Mouse (Mus musculus): ENCODE data around the gene Rpf2. TPM values are rescaled to one million over a fixed set of nuclear protein-coding genes. Genes with fewer than 3 reads are reported as not detected.

Rpf2 gene
- total and polyA plus RNA-seq, 3 experiments = 6.0 to 178 (median 67.0) TPM

DNA sequence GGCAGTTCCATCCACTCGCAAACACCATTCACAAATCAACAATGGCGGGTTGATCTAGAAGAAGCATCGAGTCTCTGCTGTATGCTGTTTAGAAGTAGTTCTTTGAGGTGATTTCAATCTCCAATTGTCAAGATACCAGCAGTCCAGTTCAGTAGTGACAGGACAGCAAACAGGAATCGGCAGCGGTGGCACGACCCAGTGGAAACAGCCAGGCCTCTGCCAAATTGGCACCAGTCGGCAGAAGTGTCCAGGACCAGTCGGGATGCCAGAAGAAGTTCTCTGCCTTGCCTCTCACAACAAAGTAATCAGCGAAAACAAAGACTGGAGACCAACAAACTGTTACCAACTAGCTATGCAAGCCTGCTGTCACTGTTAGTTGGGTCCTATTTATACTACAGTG is 36.8 kb upstream of the Rpf2 start:
- ATAC-seq (ENCODE audit: extremely low read depth, insufficient number of reproducible peaks, low FRiP score, poor library complexity, severe bottlenecking) (no peak), DNase-seq (ENCODE audit: low spot score) (no peak)
- Histone ChIP-seq H3K9me3 (replicated peaks) (no peaks in the 10 kb centered on the region), H3K36me3 (replicated peaks) (peaks cover 35% of the 10 kb centered on the region), H3K4me3 (ENCODE audit: low read depth, low read length) (no peak overlapping the region), H3K4me1 (ENCODE audit: insufficient read depth, low read depth, low read length) (peaks cover 17% of the 10 kb centered on the region), H3K27me3 (ENCODE audit: insufficient read depth, low read length) (no peaks in the 10 kb centered on the region)
- TF ChIP-seq GATA2 (IDR thresholded peaks at IDR 0.05; ENCODE audit: borderline replicate concordance, low read depth, low read length) (no peak), GATA1 (IDR thresholded peaks at IDR 0.05; ENCODE audit: borderline replicate concordance, low read length) (no peak), CTCF (IDR thresholded peaks at IDR 0.05; ENCODE audit: low read depth, low read length) (no peak), TAL1 (conservative IDR thresholded peaks at IDR 0.05; ENCODE audit: low read depth, low read length) (no peak), POLR2AphosphoS5 (IDR thresholded peaks at IDR 0.05; ENCODE audit: insufficient replicate concordance, low read depth, low read length) (no peak)

GRCm38 (mm10) chr10:40281565-40281964 is 34.7 kb upstream of the Rpf2 start:
- Histone ChIP-seq H3K36me3 (replicated peaks) (peaks cover 28% of the 10 kb centered on the region), H3K4me1 (ENCODE audit: insufficient read depth, low read depth, low read length) (peaks cover 24% of the 10 kb centered on the region), H3K27me3 (ENCODE audit: insufficient read depth, low read length) (no peaks in the 10 kb centered on the region), H3K4me3 (ENCODE audit: low read depth, low read length) (no peak overlapping the region), H3K9me3 (replicated peaks) (no peaks in the 10 kb centered on the region)
- no peak for DNase-seq (ENCODE audit: low spot score)
- ATAC-seq (ENCODE audit: extremely low read depth, insufficient number of reproducible peaks, low FRiP score, poor library complexity, severe bottlenecking) = no peak
- no peak for TF ChIP-seq TAL1 (conservative IDR thresholded peaks at IDR 0.05; ENCODE audit: low read depth, low read length)

DNA sequence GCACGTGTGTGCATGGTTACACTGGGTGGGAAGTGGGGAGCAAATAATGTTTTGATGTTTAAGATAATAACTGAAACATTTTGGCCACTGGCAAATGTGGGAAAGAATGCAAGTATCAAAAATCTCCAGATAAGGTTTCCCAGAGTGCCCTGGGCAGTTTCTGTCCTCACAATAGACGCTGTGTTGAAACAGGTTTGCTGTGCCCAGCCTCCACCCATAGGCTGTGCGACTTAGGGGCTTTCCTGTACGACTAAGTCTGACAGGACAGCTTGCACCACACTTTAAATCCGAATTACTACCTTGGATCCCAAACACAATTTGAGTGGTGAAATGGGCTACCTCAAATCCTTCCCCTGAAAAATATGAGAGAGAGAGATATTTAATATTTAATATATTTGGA is 31.5 kb upstream of the Rpf2 start:
- H3K27me3 ChIP-seq (ENCODE audit: insufficient read depth, low read length) = no peaks in the 10 kb centered on the region
- H3K4me3 ChIP-seq (ENCODE audit: low read depth, low read length) = no peak overlapping the region
- DNase-seq (ENCODE audit: low spot score) = no peak
- H3K36me3 ChIP-seq (replicated peaks) = peaks cover 2% of the 10 kb centered on the region
- H3K4me1 ChIP-seq (ENCODE audit: insufficient read depth, low read depth, low read length) = peaks cover 55% of the 10 kb centered on the region
- no peaks in the 10 kb centered on the region for H3K9me3 ChIP-seq (replicated peaks)
- TF ChIP-seq CTCF (IDR thresholded peaks at IDR 0.05; ENCODE audit: low read depth, low read length) (no peak), TAL1 (conservative IDR thresholded peaks at IDR 0.05; ENCODE audit: low read depth, low read length) (no peak), GATA2 (IDR thresholded peaks at IDR 0.05; ENCODE audit: borderline replicate concordance, low read depth, low read length) (no peak), GATA1 (IDR thresholded peaks at IDR 0.05; ENCODE audit: borderline replicate concordance, low read length) (no peak), POLR2AphosphoS5 (IDR thresholded peaks at IDR 0.05; ENCODE audit: insufficient replicate concordance, low read depth, low read length) (no peak)
- no peak for ATAC-seq (ENCODE audit: extremely low read depth, insufficient number of reproducible peaks, low FRiP score, poor library complexity, severe bottlenecking)

DNA sequence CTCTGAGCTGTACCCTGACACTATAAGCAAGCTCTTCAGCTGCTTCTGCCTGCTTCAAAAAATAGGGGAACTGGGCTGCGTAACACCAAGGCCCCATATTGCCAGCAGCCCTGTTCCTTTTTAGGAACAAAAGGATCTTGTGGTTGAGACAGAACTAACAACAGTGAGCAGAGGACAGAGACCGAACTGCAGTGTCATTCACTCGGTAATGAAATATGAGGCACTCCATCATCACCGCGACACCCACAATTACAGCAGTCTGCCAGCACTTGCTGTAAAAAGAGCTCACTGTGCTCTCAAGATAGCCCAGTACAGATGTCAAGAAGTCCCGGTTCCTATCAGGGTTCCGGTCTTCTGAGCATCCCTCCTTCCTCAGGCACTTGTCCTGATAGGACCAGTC is 29.2 kb upstream of the Rpf2 start:
- H3K27me3 ChIP-seq (ENCODE audit: insufficient read depth, low read length) = no peaks in the 10 kb centered on the region
- H3K4me3 ChIP-seq (ENCODE audit: low read depth, low read length) = no peak overlapping the region
- ATAC-seq (ENCODE audit: extremely low read depth, insufficient number of reproducible peaks, low FRiP score, poor library complexity, severe bottlenecking) (peak; percentile 55), DNase-seq (ENCODE audit: low spot score) (peak; percentile 31)
- H3K36me3 ChIP-seq (replicated peaks) = no peaks in the 10 kb centered on the region
- TF ChIP-seq GATA2 (IDR thresholded peaks at IDR 0.05; ENCODE audit: borderline replicate concordance, low read depth, low read length) = no peak
- no peak for TF ChIP-seq POLR2AphosphoS5 (IDR thresholded peaks at IDR 0.05; ENCODE audit: insufficient replicate concordance, low read depth, low read length)
- no peak for TF ChIP-seq GATA1 (IDR thresholded peaks at IDR 0.05; ENCODE audit: borderline replicate concordance, low read length)
- TF ChIP-seq TAL1 (conservative IDR thresholded peaks at IDR 0.05; ENCODE audit: low read depth, low read length) = no peak
- no peak for TF ChIP-seq CTCF (IDR thresholded peaks at IDR 0.05; ENCODE audit: low read depth, low read length)
- H3K4me1 ChIP-seq (ENCODE audit: insufficient read depth, low read depth, low read length) = peaks cover 64% of the 10 kb centered on the region
- no peaks in the 10 kb centered on the region for H3K9me3 ChIP-seq (replicated peaks)

GRCm38 (mm10) chr10:40273938-40274337 is 27.1 kb upstream of the Rpf2 start:
- ATAC-seq (ENCODE audit: extremely low read depth, insufficient number of reproducible peaks, low FRiP score, poor library complexity, severe bottlenecking) (peak; percentile 90), DNase-seq (ENCODE audit: low spot score) (peak; percentile 47)
- Histone ChIP-seq H3K27me3 (ENCODE audit: insufficient read depth, low read length) (no peaks in the 10 kb centered on the region), H3K36me3 (replicated peaks) (no peaks in the 10 kb centered on the region), H3K9me3 (replicated peaks) (no peaks in the 10 kb centered on the region), H3K4me3 (ENCODE audit: low read depth, low read length) (no peak overlapping the region), H3K4me1 (ENCODE audit: insufficient read depth, low read depth, low read length) (peaks cover 53% of the 10 kb centered on the region)
- peak; percentile 89 for TF ChIP-seq TAL1 (conservative IDR thresholded peaks at IDR 0.05; ENCODE audit: low read depth, low read length)
- TF ChIP-seq GATA2 (IDR thresholded peaks at IDR 0.05; ENCODE audit: borderline replicate concordance, low read depth, low read length) = no peak

DNA sequence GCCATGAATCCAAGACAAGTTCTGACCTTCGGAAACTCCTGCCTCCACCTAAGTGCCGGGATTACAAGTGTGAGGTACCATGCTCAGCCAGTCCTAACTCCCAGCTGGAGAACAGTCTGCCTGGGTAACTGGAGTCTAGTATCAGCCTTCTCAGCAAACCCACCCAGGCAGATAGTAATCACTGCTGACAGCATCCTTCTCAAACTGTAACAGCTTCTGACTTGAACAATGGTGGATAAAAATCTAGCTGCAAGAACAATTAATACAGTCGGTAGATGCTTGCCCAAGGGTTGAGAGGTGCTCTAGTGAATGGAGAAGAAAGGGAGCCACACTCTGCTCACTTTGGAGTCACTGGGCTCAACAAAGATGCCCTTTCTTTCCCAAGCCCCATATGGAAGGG is 24.4 kb upstream of the Rpf2 start:
- Histone ChIP-seq H3K4me3 (ENCODE audit: low read depth, low read length) (no peak overlapping the region), H3K9me3 (replicated peaks) (no peaks in the 10 kb centered on the region), H3K4me1 (ENCODE audit: insufficient read depth, low read depth, low read length) (peaks cover 49% of the 10 kb centered on the region), H3K27me3 (ENCODE audit: insufficient read depth, low read length) (peaks cover 3% of the 10 kb centered on the region; the same call in 1 of the 2 replicates), H3K36me3 (replicated peaks) (no peaks in the 10 kb centered on the region)
- DNase-seq (ENCODE audit: low spot score) = no peak
- TF ChIP-seq POLR2AphosphoS5 (IDR thresholded peaks at IDR 0.05; ENCODE audit: insufficient replicate concordance, low read depth, low read length) (no peak), GATA1 (IDR thresholded peaks at IDR 0.05; ENCODE audit: borderline replicate concordance, low read length) (no peak), TAL1 (conservative IDR thresholded peaks at IDR 0.05; ENCODE audit: low read depth, low read length) (no peak), GATA2 (IDR thresholded peaks at IDR 0.05; ENCODE audit: borderline replicate concordance, low read depth, low read length) (no peak), CTCF (IDR thresholded peaks at IDR 0.05; ENCODE audit: low read depth, low read length) (no peak)
- ATAC-seq (ENCODE audit: extremely low read depth, insufficient number of reproducible peaks, low FRiP score, poor library complexity, severe bottlenecking) = no peak

- DNase-seq (ENCODE audit: low spot score) (no peak), ATAC-seq (ENCODE audit: extremely low read depth, insufficient number of reproducible peaks, low FRiP score, poor library complexity, severe bottlenecking) (no peak)
- Histone ChIP-seq H3K4me3 (ENCODE audit: low read depth, low read length) (no peak overlapping the region), H3K27me3 (ENCODE audit: insufficient read depth, low read length) (peaks cover 3% of the 10 kb centered on the region; the same call in 1 of the 2 replicates), H3K36me3 (replicated peaks) (no peaks in the 10 kb centered on the region), H3K4me1 (ENCODE audit: insufficient read depth, low read depth, low read length) (peaks cover 21% of the 10 kb centered on the region), H3K9me3 (replicated peaks) (no peaks in the 10 kb centered on the region; the same call in 1 of the 2 replicates)
- TF ChIP-seq CTCF (IDR thresholded peaks at IDR 0.05; ENCODE audit: low read depth, low read length) (0 out of 2 replicates have a peak, but pooled peaks have one; percentile 20), POLR2AphosphoS5 (IDR thresholded peaks at IDR 0.05; ENCODE audit: insufficient replicate concordance, low read depth, low read length) (no peak)
Observed at GRCm38 (mm10) chr10:40264920-40265319, 18.1 kb upstream of the Rpf2 start.
